Mouse (Mus musculus) forebrain, embryonic 12.5 days (tissue): ENCODE measurements at regions not wholly inside any gene's neighbourhood (a gene's known extent, or its start where the extent isn't known, plus 50 kb on each side); places are given as distances from the start of the nearest gene placed in this dataset.

ENCODE experiments used
- ATAC-seq: fragments of 200-750 bp; cut with Nextera tagmentation; 2 replicates; pipeline ENCODE4 v1.8.0; 2017; ENCODE audit warnings: moderate TSS enrichment; ENCODE audit not compliant: low FRiP score
- H3K27ac ChIP-seq: fragments of 300-500 bp; sonication (generic); 2 replicates; pipeline ENCODE4 v1.5.1; 2016; ENCODE audit warnings: mild to moderate bottlenecking
- H3K27me3 ChIP-seq: fragments of 300-500 bp; sonication (generic); 2 replicates; pipeline ENCODE4 v1.6.1; 2016; ENCODE audit warnings: mild to moderate bottlenecking
- H3K36me3 ChIP-seq: fragments of 300-500 bp; sonication (generic); replicated peaks from 2 replicates; pipeline ENCODE4 v1.6.1; 2016; ENCODE audit warnings: mild to moderate bottlenecking
- H3K4me1 ChIP-seq: fragments of 300-500 bp; sonication (generic); 2 replicates; pipeline ENCODE4 v1.6.1; 2016
- H3K4me2 ChIP-seq: fragments of 300-500 bp; sonication (generic); 2 replicates; pipeline ENCODE4 v1.6.1; 2016; ENCODE audit warnings: mild to moderate bottlenecking, moderate library complexity
- H3K4me3 ChIP-seq: fragments of 300-500 bp; sonication (generic); replicated peaks from 2 replicates; pipeline ENCODE4 v1.5.1; 2016; ENCODE audit warnings: mild to moderate bottlenecking
- H3K9ac ChIP-seq: fragments of 300-500 bp; sonication (generic); 2 replicates; pipeline ENCODE4 v1.6.1; 2016; ENCODE audit warnings: mild to moderate bottlenecking
- H3K9me3 ChIP-seq: fragments of 300-500 bp; sonication (generic); 2 replicates; pipeline ENCODE4 v1.6.1; 2016
- WGBS: fragments of 180-500 bp; shearing (Covaris S2); methylation state at CpG from one replicate; pipeline ENCODE4 v1.1.7; 2016; 5-methylcytosine and 5-hydroxymethylcytosine counted together

- Histone ChIP-seq H3K27me3 (0 out of 2 replicates have a peak, but pooled peaks cover 10% of the 10 kb centered on the region), H3K4me2 (no peak overlapping the region), H3K36me3 (no peaks in the 10 kb centered on the region), H3K9ac (no peak overlapping the region), H3K27ac (no peak overlapping the region), H3K4me1 (peaks cover 17% of the 10 kb centered on the region), H3K4me3 (no peak overlapping the region), H3K9me3 (no peaks in the 10 kb centered on the region)
- 27% methylated on average over 11 of the region's 11 CpGs for WGBS
- no peak for ATAC-seq
Observed at GRCm38 (mm10) chr13:44509526-44510159, 219.6 kb upstream of the Jarid2 start.

DNA sequence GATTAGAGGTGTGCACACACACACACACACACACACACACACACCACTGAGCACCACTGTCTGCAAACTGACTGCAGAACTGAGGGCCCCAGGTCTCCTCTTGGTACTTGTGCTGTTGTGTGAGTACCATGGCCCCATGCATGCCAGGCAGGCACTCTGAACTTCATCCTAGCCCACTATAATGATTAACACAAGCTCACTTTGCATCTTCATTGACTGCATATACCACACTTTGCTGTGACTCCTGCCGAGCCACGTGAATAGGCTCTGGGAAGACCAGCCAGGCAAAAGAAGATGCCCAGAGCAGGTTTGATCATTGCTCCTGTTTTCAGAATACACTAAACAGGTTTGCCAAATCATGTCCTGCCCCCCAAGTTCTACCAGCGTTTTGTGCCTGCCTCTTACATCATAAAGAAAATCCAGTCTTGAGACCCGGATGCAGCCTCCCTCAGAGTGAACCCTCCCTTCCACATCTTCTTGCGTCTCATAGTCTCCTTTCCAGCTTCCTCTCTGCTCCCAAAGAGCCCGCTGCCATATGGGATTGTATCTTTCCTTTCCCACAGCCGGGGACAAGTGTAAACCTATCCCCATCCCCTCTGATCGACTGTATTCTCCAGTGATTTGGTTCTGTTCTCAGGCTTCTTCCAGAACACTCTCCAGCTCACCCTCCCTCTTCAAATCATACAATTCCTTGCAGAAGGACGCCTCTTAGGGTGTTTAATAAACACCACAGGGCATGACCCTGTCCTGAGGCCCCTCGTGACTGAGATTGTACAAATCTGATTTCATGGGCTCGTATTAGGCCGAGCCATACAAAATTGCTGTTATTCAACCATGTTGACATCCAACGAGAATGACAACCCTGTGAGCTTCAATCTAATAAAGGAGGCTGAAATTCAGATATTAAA lies 215.6 kb upstream of the Jarid2 start:
- Histone ChIP-seq H3K9ac (no peak overlapping the region), H3K27ac (no peak overlapping the region), H3K4me3 (no peak overlapping the region), H3K27me3 (0 out of 2 replicates have a peak, but pooled peaks cover 3% of the 10 kb centered on the region), H3K36me3 (no peaks in the 10 kb centered on the region), H3K4me2 (no peak overlapping the region), H3K9me3 (no peaks in the 10 kb centered on the region), H3K4me1 (peaks cover 17% of the 10 kb centered on the region)
- 76% methylated on average over 13 of the region's 13 CpGs for WGBS
- no peak for ATAC-seq

GRCm38 (mm10) chr13:44514636-44515158 lies 214.6 kb upstream of the Jarid2 start:
- no peak overlapping the region for H3K4me3 ChIP-seq
- 0 out of 2 replicates have a peak, but pooled peaks cover 3% of the 10 kb centered on the region for H3K27me3 ChIP-seq
- no peaks in the 10 kb centered on the region for H3K36me3 ChIP-seq
- peaks cover 13% of the 10 kb centered on the region for H3K4me1 ChIP-seq
- H3K9me3 ChIP-seq = no peaks in the 10 kb centered on the region
- ATAC-seq = no peak
- no peak overlapping the region for H3K9ac ChIP-seq
- 82% methylated on average over 5 of the region's 5 CpGs for whole genome bisulfite sequencing
- H3K4me2 ChIP-seq = no peak overlapping the region
- H3K27ac ChIP-seq = no peak overlapping the region

DNA sequence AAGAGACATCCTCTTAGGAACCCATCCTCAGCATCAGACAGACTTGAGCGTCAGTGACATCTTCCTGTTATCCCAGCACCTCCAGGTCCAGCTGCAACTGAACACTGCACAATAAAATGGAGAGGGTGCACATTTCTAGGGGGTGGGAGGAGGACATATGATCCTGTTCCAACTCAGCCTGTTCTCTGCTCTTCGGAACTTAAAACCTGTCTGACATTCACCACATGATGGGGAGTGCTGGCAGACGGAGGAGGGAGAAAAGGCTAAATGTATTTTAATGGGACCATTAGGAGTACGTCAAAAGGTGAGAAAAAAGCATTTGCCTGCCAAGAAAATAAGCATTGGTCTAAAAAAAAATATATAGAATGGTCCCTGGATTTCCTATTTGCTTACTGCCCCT lies 212.4 kb upstream of the Jarid2 start:
- Histone ChIP-seq H3K4me3 (no peak overlapping the region), H3K9ac (no peak overlapping the region), H3K9me3 (no peaks in the 10 kb centered on the region), H3K4me2 (no peak overlapping the region), H3K36me3 (no peaks in the 10 kb centered on the region), H3K27me3 (0 out of 2 replicates have a peak, but pooled peaks cover 10% of the 10 kb centered on the region), H3K4me1 (peaks cover 12% of the 10 kb centered on the region), H3K27ac (no peak overlapping the region)
- WGBS = 73% methylated on average over 4 of the region's 4 CpGs
- ATAC-seq = no peak

- Histone ChIP-seq H3K9ac (no peak overlapping the region), H3K4me1 (peaks cover 12% of the 10 kb centered on the region), H3K9me3 (no peaks in the 10 kb centered on the region), H3K27ac (no peak overlapping the region), H3K27me3 (0 out of 2 replicates have a peak, but pooled peaks cover 6% of the 10 kb centered on the region), H3K36me3 (no peaks in the 10 kb centered on the region), H3K4me2 (no peak overlapping the region), H3K4me3 (no peak overlapping the region)
- ATAC-seq = no peak
- WGBS = 88% methylated on average over 9 of the region's 9 CpGs
Observed at GRCm38 (mm10) chr13:44517312-44517711, 212.0 kb upstream of the Jarid2 start.

GRCm38 (mm10) chr13:44518215-44518614 lies 211.1 kb upstream of the Jarid2 start:
- no peaks in the 10 kb centered on the region for H3K36me3 ChIP-seq
- no peak overlapping the region for H3K4me3 ChIP-seq
- 0 out of 2 replicates have a peak, but pooled peaks cover 6% of the 10 kb centered on the region for H3K27me3 ChIP-seq
- no peaks in the 10 kb centered on the region for H3K9me3 ChIP-seq
- peaks cover 11% of the 10 kb centered on the region for H3K4me1 ChIP-seq
- no peak overlapping the region for H3K4me2 ChIP-seq
- 88% methylated on average over 4 of the region's 4 CpGs for WGBS
- H3K9ac ChIP-seq = no peak overlapping the region
- no peak overlapping the region for H3K27ac ChIP-seq
- no peak for ATAC-seq

- 89% methylated on average over 4 of the region's 4 CpGs for WGBS
- Histone ChIP-seq H3K9ac (no peak overlapping the region), H3K9me3 (no peaks in the 10 kb centered on the region), H3K27me3 (peaks cover 10% of the 10 kb centered on the region; the same call in 1 of the 2 replicates), H3K36me3 (no peaks in the 10 kb centered on the region), H3K27ac (no peak overlapping the region), H3K4me2 (no peak overlapping the region), H3K4me1 (0 out of 2 replicates have a peak, but pooled peaks cover 4% of the 10 kb centered on the region), H3K4me3 (no peak overlapping the region)
- no peak for ATAC-seq
Observed at GRCm38 (mm10) chr13:44523516-44523915, 205.8 kb upstream of the Jarid2 start.

DNA sequence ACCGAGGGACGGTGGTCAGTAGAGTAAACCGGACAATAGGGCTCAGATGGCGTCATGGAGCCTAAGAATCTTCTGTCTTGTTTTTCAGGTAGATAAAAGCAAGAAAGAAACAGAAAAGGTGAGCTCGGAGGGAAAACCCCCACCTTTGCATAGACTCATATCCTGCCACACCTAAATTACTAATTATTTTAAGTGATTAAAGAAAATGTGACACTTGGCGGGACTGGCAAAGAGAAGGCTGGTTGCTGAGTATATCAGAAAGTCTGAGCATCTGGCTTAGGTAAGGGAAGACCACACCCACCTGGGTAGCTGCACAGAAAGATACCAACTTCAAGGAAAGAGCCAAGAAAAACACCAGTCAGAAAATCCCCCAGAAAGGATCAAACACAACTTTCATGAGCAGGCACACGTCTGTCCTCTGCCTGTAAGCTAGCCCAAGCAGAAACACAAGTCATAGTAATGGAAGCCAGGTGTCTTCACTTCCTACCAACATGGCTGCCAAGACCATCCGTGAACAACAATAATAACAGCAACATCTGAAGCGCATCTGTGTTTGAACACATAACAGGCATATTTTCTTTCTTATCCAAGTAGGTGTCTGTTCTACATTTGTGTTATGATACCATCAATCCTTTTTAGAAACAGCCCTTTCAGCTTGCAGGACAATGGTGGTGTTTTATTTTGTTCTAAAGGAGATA lies 198.3 kb upstream of the Jarid2 start:
- no peaks in the 10 kb centered on the region for H3K36me3 ChIP-seq
- 91% methylated on average over 9 of the region's 9 CpGs for whole genome bisulfite sequencing
- no peak overlapping the region for H3K4me2 ChIP-seq
- H3K27me3 ChIP-seq = no peaks in the 10 kb centered on the region
- H3K4me3 ChIP-seq = no peak overlapping the region
- no peak for ATAC-seq
- H3K9ac ChIP-seq = no peak overlapping the region
- no peaks in the 10 kb centered on the region for H3K9me3 ChIP-seq
- H3K27ac ChIP-seq = no peak overlapping the region
- H3K4me1 ChIP-seq = no peaks in the 10 kb centered on the region

DNA sequence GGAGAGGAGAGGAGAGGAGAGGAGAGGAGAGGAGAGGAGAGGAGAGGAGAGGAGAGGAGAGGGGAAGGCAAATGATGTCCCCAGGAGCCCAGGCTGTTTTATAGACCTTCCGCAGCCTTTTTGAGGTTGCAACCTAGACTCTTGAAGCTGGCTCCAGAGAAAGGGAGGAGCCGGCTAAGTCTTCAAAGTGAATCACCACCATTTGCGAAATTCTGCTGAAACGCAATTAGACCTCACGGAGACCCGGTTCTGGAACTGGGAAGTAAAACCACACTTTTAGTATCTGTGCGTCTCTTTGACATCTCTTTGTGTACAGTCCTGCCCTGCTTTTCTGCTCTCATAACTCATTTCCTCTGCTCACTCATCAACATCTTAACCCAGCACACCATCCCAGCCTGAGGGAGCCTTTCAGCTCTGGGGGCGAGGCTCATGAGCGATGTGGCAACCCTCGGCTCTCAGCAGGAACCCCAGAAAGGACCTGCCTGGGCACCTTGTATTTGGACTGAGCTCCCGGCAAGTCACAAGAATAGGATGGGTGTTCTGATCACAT lies 196.6 kb upstream of the Jarid2 start:
- ATAC-seq = no peak
- H3K9me3 ChIP-seq = no peaks in the 10 kb centered on the region
- H3K36me3 ChIP-seq = no peaks in the 10 kb centered on the region
- no peak overlapping the region for H3K4me2 ChIP-seq
- no peak overlapping the region for H3K27ac ChIP-seq
- no peak overlapping the region for H3K9ac ChIP-seq
- no peaks in the 10 kb centered on the region for H3K27me3 ChIP-seq
- H3K4me1 ChIP-seq = no peaks in the 10 kb centered on the region
- 87% methylated on average over 11 of the region's 11 CpGs for WGBS
- H3K4me3 ChIP-seq = no peak overlapping the region

DNA sequence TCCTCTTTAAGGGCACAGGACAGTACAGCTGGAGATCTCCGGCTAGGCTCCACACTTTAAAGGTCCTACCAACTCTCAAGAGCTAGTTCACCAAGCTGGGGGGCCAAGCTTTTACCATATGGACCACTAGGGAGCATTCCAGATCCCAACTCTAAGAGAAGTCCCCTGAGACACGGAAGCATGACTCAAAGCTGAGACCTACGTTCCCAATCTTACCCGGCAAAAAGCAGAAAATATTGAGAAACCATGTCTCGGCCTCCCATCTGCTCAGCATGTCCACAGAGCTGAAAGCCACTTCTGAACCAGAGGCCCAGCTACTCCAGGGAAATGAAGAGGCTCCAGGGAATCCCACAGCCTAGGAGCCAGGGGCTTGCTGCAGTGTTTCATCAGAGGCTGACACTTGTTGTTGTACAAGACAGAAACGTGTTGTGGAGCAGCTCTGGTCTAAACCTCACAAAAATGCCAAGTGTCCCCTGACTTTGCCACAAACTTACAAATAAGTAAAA lies 194.6 kb upstream of the Jarid2 start:
- H3K27ac ChIP-seq = no peak overlapping the region
- H3K4me3 ChIP-seq = no peak overlapping the region
- no peaks in the 10 kb centered on the region for H3K4me1 ChIP-seq
- no peak for ATAC-seq
- H3K36me3 ChIP-seq = no peaks in the 10 kb centered on the region
- no peak overlapping the region for H3K4me2 ChIP-seq
- H3K9me3 ChIP-seq = no peaks in the 10 kb centered on the region
- WGBS = 89% methylated on average over 6 of the region's 6 CpGs
- H3K9ac ChIP-seq = no peak overlapping the region
- no peaks in the 10 kb centered on the region for H3K27me3 ChIP-seq

- H3K27ac ChIP-seq = no peak overlapping the region
Observed at GRCm38 (mm10) chr13:44535441-44535840, 193.8 kb upstream of the Jarid2 start.

DNA sequence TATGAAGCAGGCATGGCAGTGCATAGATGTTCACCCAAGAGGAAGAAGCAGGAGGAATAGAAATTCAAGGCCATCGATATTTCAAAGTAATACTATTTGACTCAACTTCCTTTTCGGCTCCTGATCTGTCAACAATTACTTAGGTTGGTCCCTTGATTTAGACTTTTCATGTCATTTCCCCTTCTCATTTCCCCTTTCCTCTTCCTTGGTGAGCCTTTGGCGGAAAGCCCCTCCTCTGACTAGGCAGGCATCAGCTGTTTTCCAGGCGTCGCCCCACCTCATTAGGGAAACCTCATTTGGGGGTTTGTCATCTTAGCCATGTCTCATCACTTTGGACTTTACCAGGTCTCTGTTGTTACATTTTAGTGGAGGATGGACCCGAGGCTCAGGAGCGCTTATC lies 191.0 kb upstream of the Jarid2 start:
- Histone ChIP-seq H3K27me3 (no peaks in the 10 kb centered on the region), H3K4me1 (no peaks in the 10 kb centered on the region), H3K4me3 (no peak overlapping the region), H3K9ac (no peak overlapping the region), H3K4me2 (no peak overlapping the region), H3K36me3 (no peaks in the 10 kb centered on the region), H3K9me3 (no peaks in the 10 kb centered on the region), H3K27ac (no peak overlapping the region)
- no peak for ATAC-seq
- WGBS = 92% methylated on average over 7 of the region's 7 CpGs

More at GRCm38 (mm10) chr13:44535441-44535840, 193.8 kb upstream of the Jarid2 start:
- ATAC-seq = no peak
- Histone ChIP-seq H3K36me3 (no peaks in the 10 kb centered on the region), H3K9ac (no peak overlapping the region), H3K4me3 (no peak overlapping the region), H3K4me2 (no peak overlapping the region), H3K27me3 (no peaks in the 10 kb centered on the region), H3K9me3 (no peaks in the 10 kb centered on the region), H3K4me1 (no peaks in the 10 kb centered on the region)
- 85% methylated on average over 18 of the region's 18 CpGs for WGBS
